Mouse (Mus musculus) neural tube, embryonic 11.5 days (tissue): ENCODE measurements at regions not wholly inside any gene's neighbourhood (a gene's known extent, or its start where the extent isn't known, plus 50 kb on each side); places are given as distances from the start of the nearest gene placed in this dataset.

ENCODE experiments used
- ATAC-seq: fragments of 200-750 bp; cut with Nextera tagmentation; 2 replicates; pipeline ENCODE4 v1.8.0; 2017; ENCODE audit warnings: moderate number of reproducible peaks, mild to moderate bottlenecking, moderate TSS enrichment, moderate library complexity; ENCODE audit not compliant: insufficient read depth, low FRiP score, low TSS enrichment
- DNase-seq: peaks from one replicate; pipeline ENCODE4 v3.0.0-alpha.2; 2015; ENCODE audit warnings: low spot score
- H3K27ac ChIP-seq: fragments of 300-500 bp; sonication (generic); 2 replicates; pipeline ENCODE4 v1.5.1; 2014; ENCODE audit warnings: low read depth, mild to moderate bottlenecking, low read length
- H3K27me3 ChIP-seq: fragments of 300-500 bp; sonication (generic); 2 replicates; pipeline ENCODE4 v1.6.1; 2014; ENCODE audit warnings: mild to moderate bottlenecking, low read length, mixed read lengths; ENCODE audit not compliant: control insufficient read depth, insufficient read depth
- H3K36me3 ChIP-seq: fragments of 300-500 bp; sonication (generic); 2 replicates; pipeline ENCODE4 v1.6.1; 2014; ENCODE audit warnings: mild to moderate bottlenecking, low read length, moderate library complexity, mixed read lengths; ENCODE audit not compliant: control insufficient read depth, insufficient read depth
- H3K4me1 ChIP-seq: fragments of 300-500 bp; sonication (generic); 2 replicates; pipeline ENCODE4 v1.6.1; 2014; ENCODE audit warnings: low read length, mixed read lengths; ENCODE audit not compliant: control insufficient read depth, insufficient read depth
- H3K4me2 ChIP-seq: fragments of 300-500 bp; sonication (generic); 2 replicates; pipeline ENCODE4 v1.6.1; 2014; ENCODE audit warnings: low read depth, mild to moderate bottlenecking, moderate library complexity
- H3K4me3 ChIP-seq: fragments of 300-500 bp; sonication (generic); 2 replicates; pipeline ENCODE4 v1.5.1; 2014; ENCODE audit warnings: low read depth, low read length
- H3K9ac ChIP-seq: fragments of 300-500 bp; sonication (generic); 2 replicates; pipeline ENCODE4 v1.6.1; 2014; ENCODE audit warnings: mild to moderate bottlenecking, low read length
- H3K9me3 ChIP-seq: fragments of 300-500 bp; sonication (generic); 2 replicates; pipeline ENCODE4 v1.6.1; 2016; ENCODE audit warnings: low read length; ENCODE audit not compliant: control insufficient read depth
- WGBS: fragments of 180-500 bp; shearing (Covaris S2); extraction: QIAGEN DNeasy Blood & Tissue Kit; methylation state at CpG from one replicate; pipeline ENCODE4 v1.1.7; 2014; 5-methylcytosine and 5-hydroxymethylcytosine counted together

GRCm38 (mm10) chr2:169396294-169396693, 191.3 kb downstream of the Gm11011 start:
- no peaks in the 10 kb centered on the region for H3K9me3 ChIP-seq
- no peak overlapping the region for H3K4me2 ChIP-seq
- no peak overlapping the region for H3K27ac ChIP-seq
- H3K4me1 ChIP-seq: no peaks in the 10 kb centered on the region
- DNase-seq (no peak), ATAC-seq (no peak)
- H3K27me3 ChIP-seq: no peaks in the 10 kb centered on the region
- WGBS: 94% methylated on average over 4 of the region's 4 CpGs
- no peaks in the 10 kb centered on the region for H3K36me3 ChIP-seq
- H3K4me3 ChIP-seq: no peak overlapping the region
- no peak overlapping the region for H3K9ac ChIP-seq

DNA sequence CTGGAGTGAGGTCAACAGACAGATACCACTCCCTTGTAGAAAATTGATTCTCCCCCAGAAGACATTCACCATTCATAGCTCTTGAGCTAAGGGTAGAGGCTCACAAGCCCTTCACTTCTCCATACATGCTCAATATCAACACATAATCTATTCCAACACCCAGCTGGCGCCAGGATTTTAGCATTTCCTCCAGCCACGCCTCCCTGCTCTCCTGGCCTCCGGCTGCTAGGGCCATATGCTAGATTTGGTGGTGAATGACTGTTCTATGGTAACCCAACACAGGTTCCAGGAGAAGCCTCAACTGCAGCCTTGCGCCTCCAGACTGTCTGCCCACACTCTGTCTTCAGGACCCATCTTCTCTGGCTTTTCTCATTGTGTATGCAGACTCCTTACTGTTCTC, 197.9 kb downstream of the Gm11011 start:
- no peaks in the 10 kb centered on the region for H3K27me3 ChIP-seq
- no peaks in the 10 kb centered on the region for H3K9me3 ChIP-seq
- no peaks in the 10 kb centered on the region for H3K36me3 ChIP-seq
- no peak overlapping the region for H3K27ac ChIP-seq
- no peak overlapping the region for H3K4me2 ChIP-seq
- H3K4me3 ChIP-seq: no peak overlapping the region
- WGBS: 79% methylated on average over 4 of the region's 4 CpGs
- no peaks in the 10 kb centered on the region for H3K4me1 ChIP-seq
- no peak overlapping the region for H3K9ac ChIP-seq
- ATAC-seq: no peak
- no peak for DNase-seq

- H3K4me1 ChIP-seq: no peaks in the 10 kb centered on the region
- H3K27ac ChIP-seq: no peak overlapping the region
- H3K9ac ChIP-seq: no peak overlapping the region
- H3K36me3 ChIP-seq: no peaks in the 10 kb centered on the region
- no peak for DNase-seq
- H3K4me2 ChIP-seq: no peak overlapping the region
- H3K4me3 ChIP-seq: no peak overlapping the region
- no peak for ATAC-seq
- H3K27me3 ChIP-seq: no peaks in the 10 kb centered on the region
- 88% methylated on average over 8 of the region's 8 CpGs for WGBS
- H3K9me3 ChIP-seq: no peaks in the 10 kb centered on the region
Measured at GRCm38 (mm10) chr2:169388569-169388968, 199.0 kb downstream of the Gm11011 start.

DNA sequence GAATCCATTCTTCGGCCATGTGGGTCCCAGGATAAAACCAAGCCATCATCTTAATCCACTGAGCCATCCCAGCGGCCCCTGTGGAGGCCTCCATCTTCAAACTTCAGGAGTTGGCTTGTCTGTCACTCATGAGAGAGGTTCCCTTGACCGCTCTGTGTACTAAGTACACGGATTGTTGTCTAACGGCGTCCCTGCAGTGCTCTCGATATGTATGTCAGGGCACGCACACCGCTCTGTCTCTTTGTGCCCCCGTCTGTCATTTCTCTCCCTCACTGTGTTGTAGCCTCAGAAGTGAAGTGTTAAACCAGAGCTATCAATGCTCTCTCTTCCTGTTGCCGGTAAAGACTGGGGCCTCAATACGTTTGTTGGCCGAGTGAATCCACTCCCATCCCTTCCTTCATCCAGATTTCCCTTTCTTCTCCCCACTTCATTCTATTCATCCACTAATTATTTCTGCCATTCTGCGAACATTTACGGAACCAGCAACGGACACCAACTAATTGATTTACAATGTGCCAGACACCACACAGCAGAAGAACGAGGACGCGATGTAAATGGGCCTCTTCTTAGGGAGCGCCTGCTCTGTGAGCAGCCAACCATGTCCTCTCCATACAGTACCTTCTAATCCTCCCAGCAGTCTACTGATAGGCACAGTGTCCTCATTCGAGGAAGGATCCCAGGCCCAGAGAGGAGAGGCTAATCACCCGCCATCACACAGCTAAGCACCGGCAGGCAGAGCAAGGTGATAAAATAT, 199.6 kb downstream of the Gm11011 start:
- no peak overlapping the region for H3K9ac ChIP-seq
- ATAC-seq (no peak), DNase-seq (no peak)
- no peaks in the 10 kb centered on the region for H3K4me1 ChIP-seq
- no peaks in the 10 kb centered on the region for H3K9me3 ChIP-seq
- H3K27ac ChIP-seq: no peak overlapping the region
- H3K27me3 ChIP-seq: no peaks in the 10 kb centered on the region
- no peaks in the 10 kb centered on the region for H3K36me3 ChIP-seq
- H3K4me3 ChIP-seq: no peak overlapping the region
- no peak overlapping the region for H3K4me2 ChIP-seq
- 58% methylated on average over 23 of the region's 23 CpGs for WGBS

DNA sequence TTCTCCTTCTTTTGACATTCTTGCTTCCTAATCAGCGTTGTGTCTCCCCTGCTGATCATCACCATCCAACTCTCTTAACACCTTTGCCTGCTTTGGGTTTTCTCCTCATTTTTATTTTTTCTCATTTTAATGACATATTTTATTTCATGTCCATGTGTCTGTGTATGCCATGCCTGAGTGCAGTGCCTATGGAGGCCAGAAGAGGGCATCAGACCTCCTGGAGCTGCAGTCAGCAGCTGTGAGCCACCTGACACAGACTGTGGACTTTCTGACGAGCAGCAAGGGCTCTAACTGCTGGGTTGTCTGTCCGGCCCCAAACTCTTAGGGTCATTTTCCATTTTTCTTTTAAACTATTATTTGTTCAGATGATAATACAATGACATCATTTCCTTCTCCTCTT, 203.8 kb downstream of the Gm11011 start:
- ATAC-seq: no peak

GRCm38 (mm10) chr2:169373069-169373468, 214.5 kb downstream of the Gm11011 start:
- Histone ChIP-seq H3K36me3 (no peaks in the 10 kb centered on the region), H3K27me3 (no peaks in the 10 kb centered on the region), H3K9ac (no peak overlapping the region), H3K4me3 (no peak overlapping the region), H3K27ac (no peak overlapping the region), H3K4me1 (no peaks in the 10 kb centered on the region), H3K9me3 (no peaks in the 10 kb centered on the region), H3K4me2 (no peak overlapping the region)
- DNase-seq (no peak), ATAC-seq (no peak)
- 94% methylated on average over 7 of the region's 7 CpGs for WGBS

More for the DNA sequence above, 203.8 kb downstream of the Gm11011 start:
- 90% methylated on average over 3 of the region's 3 CpGs for WGBS
- Histone ChIP-seq H3K4me2 (no peak overlapping the region), H3K4me1 (no peaks in the 10 kb centered on the region), H3K27ac (no peak overlapping the region), H3K36me3 (no peaks in the 10 kb centered on the region), H3K27me3 (no peaks in the 10 kb centered on the region), H3K4me3 (no peak overlapping the region), H3K9me3 (no peaks in the 10 kb centered on the region), H3K9ac (no peak overlapping the region)
- DNase-seq: no peak

GRCm38 (mm10) chr2:169365046-169365445, 222.5 kb downstream of the Gm11011 start:
- Histone ChIP-seq H3K27me3 (no peaks in the 10 kb centered on the region), H3K4me3 (no peak overlapping the region), H3K4me2 (no peak overlapping the region), H3K4me1 (no peaks in the 10 kb centered on the region; the same call in 1 of the 2 replicates), H3K9me3 (no peaks in the 10 kb centered on the region), H3K9ac (no peak overlapping the region), H3K36me3 (no peaks in the 10 kb centered on the region), H3K27ac (no peak overlapping the region)
- ATAC-seq: no peak
- DNase-seq: no peak
- 65% methylated on average over 4 of the region's 4 CpGs for WGBS

GRCm38 (mm10) chr2:169360272-169360671, 227.3 kb downstream of the Gm11011 start:
- peak; percentile 50; the same call in 1 of the 2 replicates for ATAC-seq
- 22% methylated on average over 15 of the region's 15 CpGs for WGBS
- Histone ChIP-seq H3K4me3 (no peak overlapping the region; the same call in 1 of the 2 replicates), H3K9ac (no peak overlapping the region), H3K9me3 (no peaks in the 10 kb centered on the region), H3K27ac (no peak overlapping the region), H3K27me3 (no peaks in the 10 kb centered on the region), H3K36me3 (no peaks in the 10 kb centered on the region), H3K4me1 (no peaks in the 10 kb centered on the region; the same call in 1 of the 2 replicates), H3K4me2 (peak overlapping the region; percentile 29)
- peak; percentile 77 for DNase-seq

GRCm38 (mm10) chr2:169357400-169357799, 230.1 kb downstream of the Gm11011 start:
- Histone ChIP-seq H3K4me3 (no peak overlapping the region), H3K4me1 (no peaks in the 10 kb centered on the region; the same call in 1 of the 2 replicates), H3K9me3 (no peaks in the 10 kb centered on the region), H3K9ac (no peak overlapping the region), H3K27me3 (no peaks in the 10 kb centered on the region), H3K27ac (no peak overlapping the region), H3K36me3 (no peaks in the 10 kb centered on the region), H3K4me2 (no peak overlapping the region)
- DNase-seq: no peak
- WGBS: 79% methylated on average over 10 of the region's 10 CpGs
- no peak for ATAC-seq
